Mouse (Mus musculus) lung, embryonic 15.5 days (tissue): ENCODE results near the gene Gtf2f2. TPM values are rescaled to one million over a fixed set of nuclear protein-coding genes. Genes with fewer than 3 reads are reported as not detected.

Experiments used
- ATAC-seq: fragments of 200-750 bp; cut with Nextera tagmentation; 2 replicates; pipeline ENCODE4 v1.8.0; 2017; ENCODE audit warnings: moderate number of reproducible peaks, borderline replicate concordance; ENCODE audit not compliant: low FRiP score, low TSS enrichment; ENCODE audit errors: extremely low read depth
- H3K27ac ChIP-seq: fragments of 300-500 bp; sonication (generic); 2 replicates; pipeline ENCODE4 v1.5.1; 2015; ENCODE audit warnings: moderate library complexity, mild to moderate bottlenecking, inconsistent platforms
- H3K27me3 ChIP-seq: fragments of 300-500 bp; sonication (generic); 2 replicates; pipeline ENCODE4 v1.6.1; 2015; ENCODE audit warnings: inconsistent platforms
- H3K36me3 ChIP-seq: fragments of 300-500 bp; sonication (generic); 2 replicates; pipeline ENCODE4 v1.6.1; 2015; ENCODE audit warnings: inconsistent platforms
- H3K4me1 ChIP-seq: fragments of 300-500 bp; sonication (generic); 2 replicates; pipeline ENCODE4 v1.6.1; 2015; ENCODE audit warnings: inconsistent platforms
- H3K4me2 ChIP-seq: fragments of 300-500 bp; sonication (generic); 2 replicates; pipeline ENCODE4 v1.6.1; 2015; ENCODE audit warnings: inconsistent platforms, mild to moderate bottlenecking, moderate library complexity
- H3K4me3 ChIP-seq: fragments of 300-500 bp; sonication (generic); 2 replicates; pipeline ENCODE4 v1.5.1; 2015; ENCODE audit warnings: mild to moderate bottlenecking, inconsistent platforms
- H3K9ac ChIP-seq: fragments of 300-500 bp; sonication (generic); 2 replicates; pipeline ENCODE4 v1.6.1; 2015; ENCODE audit warnings: inconsistent platforms
- H3K9me3 ChIP-seq: fragments of 300-500 bp; sonication (generic); 2 replicates; pipeline ENCODE4 v1.6.1; 2016; ENCODE audit warnings: inconsistent platforms
- WGBS: fragments of 180-500 bp; shearing (Covaris S2); methylation state at CpG from one replicate; pipeline ENCODE4 v1.1.7; 2015; 5-methylcytosine and 5-hydroxymethylcytosine counted together
- polyA plus RNA-seq: library from polyadenylated mRNA; unstranded; fragments of >200 nt; fragmentation: Nextera tagmentation; extraction: Ambion mirVana; gene quantifications from 2 replicates; pipeline ENCODE4 v1.2.1, GENCODE M21; 2015

The Gtf2f2 gene
- polyA plus RNA-seq, 1 experiment from 2014 or later, result 30.8 TPM

DNA sequence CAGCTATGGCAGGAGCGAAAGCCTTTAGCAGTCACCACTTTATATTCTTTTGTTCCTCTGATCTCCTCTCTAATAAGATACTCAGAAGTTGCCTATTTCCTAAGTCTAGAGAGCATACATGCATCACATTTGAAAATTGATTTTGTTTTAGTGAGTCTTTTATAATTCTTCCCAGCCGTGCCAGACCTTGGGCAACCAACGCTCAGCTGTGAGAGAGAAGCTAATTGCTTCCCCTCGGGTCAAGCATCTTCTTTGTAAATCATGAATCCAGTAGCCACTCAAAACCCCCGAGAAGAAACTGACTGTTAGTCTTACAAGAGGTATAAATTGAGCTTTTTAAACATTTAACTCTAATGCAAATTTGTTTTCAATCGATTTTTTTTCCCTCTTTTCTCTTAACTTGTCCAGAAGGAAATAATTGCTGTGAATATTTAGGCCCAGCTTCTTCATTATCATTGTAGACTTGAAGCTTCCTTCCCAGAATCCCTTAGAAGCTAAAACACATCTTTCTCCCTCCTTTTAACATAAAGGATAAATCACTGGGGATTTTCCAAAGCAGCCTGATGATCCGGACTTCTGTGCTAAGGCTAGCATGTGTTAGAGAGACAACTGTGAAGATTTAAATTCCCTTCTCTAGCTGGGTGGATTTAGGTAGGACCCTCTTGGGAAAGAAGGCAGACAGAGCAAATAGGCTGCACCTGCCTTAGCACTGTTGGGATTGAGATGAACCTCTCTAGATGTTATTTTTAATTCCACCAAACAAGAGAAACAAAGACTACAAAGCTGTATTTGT lies 10.5 kb upstream of the Gtf2f2 start:
- Histone ChIP-seq H3K36me3 (no peaks in the 10 kb centered on the region), H3K4me3 (no peak overlapping the region), H3K9ac (no peak overlapping the region), H3K27me3 (no peaks in the 10 kb centered on the region), H3K9me3 (no peaks in the 10 kb centered on the region), H3K27ac (no peak overlapping the region), H3K4me2 (no peak overlapping the region), H3K4me1 (no peaks in the 10 kb centered on the region)
- no peak for ATAC-seq
- 64% methylated on average over 7 of the region's 7 CpGs for WGBS

DNA sequence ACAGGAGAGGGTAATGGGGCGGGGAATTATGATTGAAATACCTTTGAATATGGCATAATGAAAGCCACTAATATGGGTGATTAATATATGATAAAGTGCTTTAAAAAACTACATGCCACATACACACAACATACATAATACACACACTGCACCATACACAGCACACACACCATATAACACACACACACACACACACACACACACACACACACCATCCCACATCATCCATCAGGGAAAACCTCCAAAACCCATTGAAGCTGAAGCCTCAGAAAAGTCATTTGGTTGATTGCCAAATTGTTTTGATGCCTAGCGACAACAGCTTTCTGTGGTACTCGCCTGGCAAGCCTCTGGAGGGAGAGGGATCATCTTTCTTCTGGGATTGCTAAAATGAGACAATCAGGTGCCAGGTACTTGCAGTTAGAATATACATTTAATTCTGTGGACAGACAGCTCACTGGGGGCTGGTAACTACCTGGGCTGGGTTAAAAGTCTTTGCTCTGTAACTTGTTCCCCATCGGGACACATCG lies 9.7 kb upstream of the Gtf2f2 start:
- no peak for ATAC-seq
- Histone ChIP-seq H3K9me3 (no peaks in the 10 kb centered on the region), H3K4me1 (no peaks in the 10 kb centered on the region), H3K27me3 (no peaks in the 10 kb centered on the region), H3K9ac (no peak overlapping the region), H3K4me2 (no peak overlapping the region), H3K4me3 (no peak overlapping the region), H3K36me3 (no peaks in the 10 kb centered on the region), H3K27ac (no peak overlapping the region)
- 82% methylated on average over 5 of the region's 5 CpGs for WGBS

DNA sequence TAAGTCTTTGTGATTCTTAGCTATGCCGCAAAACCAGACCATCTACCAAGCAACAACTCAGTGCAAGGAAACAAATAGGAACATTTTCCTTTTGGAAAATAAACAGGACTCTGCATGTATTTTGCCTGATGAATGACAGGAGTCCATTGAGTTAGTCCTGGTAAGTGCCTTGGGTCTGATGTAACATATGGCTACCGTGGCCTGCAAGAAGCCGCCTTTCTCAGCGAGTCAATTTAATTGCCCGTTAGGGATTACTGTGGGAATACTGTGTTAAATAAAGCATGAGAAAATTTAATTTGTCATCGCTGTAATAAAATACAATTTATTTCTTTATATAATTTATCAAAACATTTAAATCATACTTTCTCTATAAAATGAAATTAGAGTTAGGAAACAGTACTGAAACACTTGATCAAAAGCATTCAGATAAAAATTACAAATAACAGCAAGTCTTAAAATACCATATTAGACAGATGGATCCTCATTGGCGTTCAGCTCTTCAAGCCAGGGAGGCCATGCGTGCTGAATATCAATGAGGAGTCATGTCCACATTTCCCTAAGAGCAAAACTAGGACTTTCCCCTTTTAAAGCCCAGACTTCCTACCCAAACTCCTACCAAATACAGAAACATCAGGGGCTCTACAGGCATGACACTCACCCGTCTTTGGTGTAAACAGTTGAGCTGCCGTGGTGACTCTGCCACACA lies 7.3 kb upstream of the Gtf2f2 start:
- no peak overlapping the region for H3K4me2 ChIP-seq
- no peaks in the 10 kb centered on the region for H3K9me3 ChIP-seq
- no peak overlapping the region for H3K9ac ChIP-seq
- H3K27me3 ChIP-seq, result no peaks in the 10 kb centered on the region
- no peaks in the 10 kb centered on the region for H3K36me3 ChIP-seq
- no peak overlapping the region for H3K27ac ChIP-seq
- 78% methylated on average over 10 of the region's 10 CpGs for WGBS
- H3K4me1 ChIP-seq, result no peaks in the 10 kb centered on the region
- no peak for ATAC-seq
- H3K4me3 ChIP-seq, result no peak overlapping the region

DNA sequence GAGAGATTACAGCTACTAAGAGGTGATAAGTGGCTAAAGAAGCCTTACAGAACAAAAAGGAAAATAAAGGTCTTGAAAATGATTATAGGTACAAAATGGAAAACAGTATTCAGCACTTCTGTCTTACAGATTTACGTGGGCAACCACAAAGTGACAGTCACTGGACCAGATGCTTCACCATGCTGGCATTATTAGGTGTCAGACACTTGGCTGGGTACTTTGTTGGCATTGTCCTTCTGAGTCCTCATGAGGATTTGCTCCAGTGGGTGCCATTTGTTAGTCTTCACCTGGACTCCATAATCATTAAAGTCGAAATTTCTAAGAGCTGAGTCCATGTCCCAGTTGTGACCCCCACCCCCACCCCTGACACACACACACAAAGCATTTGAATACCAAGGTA lies 3.7 kb upstream of the Gtf2f2 start:
- Histone ChIP-seq H3K4me2 (no peak overlapping the region), H3K9me3 (no peaks in the 10 kb centered on the region), H3K9ac (no peak overlapping the region), H3K36me3 (no peaks in the 10 kb centered on the region), H3K4me1 (peaks cover 9% of the 10 kb centered on the region), H3K27me3 (no peaks in the 10 kb centered on the region), H3K27ac (no peak overlapping the region), H3K4me3 (no peak overlapping the region)
- WGBS, result 43% methylated on average over 2 of the region's 2 CpGs
- ATAC-seq, result no peak

DNA sequence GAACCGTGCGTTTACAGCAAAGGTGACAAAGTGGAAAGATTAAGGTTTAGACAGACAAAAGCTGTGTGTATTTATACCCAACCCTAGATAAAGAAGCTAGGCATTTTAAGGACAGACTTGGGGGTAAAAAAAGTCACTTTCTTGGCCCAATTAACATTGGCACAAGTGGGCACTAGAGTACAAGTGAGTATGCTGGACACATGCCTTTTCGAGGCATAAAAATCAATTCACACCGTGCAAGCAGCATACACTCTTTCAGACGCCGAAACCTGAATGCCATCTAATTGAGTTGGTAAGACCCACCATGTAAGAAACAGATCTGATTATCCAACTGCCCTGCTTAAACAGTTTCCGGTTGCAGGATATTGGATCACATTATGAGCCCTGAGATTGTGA lies 395 bp upstream of the Gtf2f2 start:
- ATAC-seq, result peak; percentile 9; the same call in 1 of the 2 replicates
- Histone ChIP-seq H3K4me2 (peak overlapping the region; percentile 65), H3K9ac (peak overlapping the region; percentile 74; the same call in 1 of the 2 replicates)

DNA sequence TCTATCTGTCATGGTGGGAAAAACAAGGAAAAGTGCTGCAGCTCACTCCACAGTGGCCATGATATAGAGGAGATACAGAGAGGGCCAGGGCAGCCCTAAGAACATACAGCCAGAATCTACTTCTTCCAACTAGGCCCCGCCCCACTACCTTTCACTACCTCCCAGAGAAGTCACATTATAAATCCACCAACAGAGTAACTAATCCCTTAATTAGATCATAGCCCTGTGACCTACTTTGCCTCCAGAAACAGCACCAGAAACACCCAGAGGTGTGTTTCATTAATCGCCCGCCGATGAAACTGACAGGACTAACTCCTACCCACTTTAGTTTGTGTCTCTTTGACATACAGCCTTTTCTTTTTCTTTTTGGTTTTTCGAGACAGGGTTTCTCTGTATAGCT lies 1.5 kb downstream of the Gtf2f2 start:
- Histone ChIP-seq H3K4me3 (peak overlapping the region; percentile 66; the same call in 1 of the 2 replicates), H3K9me3 (no peaks in the 10 kb centered on the region), H3K27me3 (no peaks in the 10 kb centered on the region), H3K27ac (no peak overlapping the region), H3K4me1 (peaks cover 17% of the 10 kb centered on the region), H3K36me3 (0 out of 2 replicates have a peak, but pooled peaks cover 2% of the 10 kb centered on the region), H3K9ac (no peak overlapping the region), H3K4me2 (peak overlapping the region; percentile 65)
- no peak for ATAC-seq
- 86% methylated on average over 5 of the region's 5 CpGs for WGBS

More for the DNA sequence above, 395 bp upstream of the Gtf2f2 start:
- WGBS, result 30% methylated on average over 7 of the region's 7 CpGs
- Histone ChIP-seq H3K4me1 (peaks cover 17% of the 10 kb centered on the region), H3K27me3 (no peaks in the 10 kb centered on the region), H3K9me3 (no peaks in the 10 kb centered on the region), H3K4me3 (peak overlapping the region; percentile 66), H3K36me3 (0 out of 2 replicates have a peak, but pooled peaks cover 2% of the 10 kb centered on the region), H3K27ac (no peak overlapping the region)

DNA sequence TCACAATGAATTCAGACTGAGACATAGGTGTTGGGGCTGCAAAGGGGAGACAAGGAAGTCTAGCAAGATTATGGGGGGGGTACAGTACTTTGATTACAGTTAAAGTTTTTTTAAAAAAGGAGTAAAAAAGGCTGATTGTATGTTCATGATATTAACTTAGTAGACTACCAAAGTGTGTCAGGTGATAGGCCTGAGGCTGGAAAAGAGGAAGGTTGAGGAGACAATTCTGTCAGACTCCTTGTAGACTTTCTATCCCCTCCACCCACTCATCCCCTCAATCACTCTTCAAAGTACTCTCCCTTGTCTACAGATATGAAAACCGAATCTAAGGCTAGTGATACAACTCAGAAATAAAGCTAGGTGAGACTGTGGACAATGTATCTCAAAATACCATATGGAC lies 2.5 kb downstream of the Gtf2f2 start:
- no peak overlapping the region for H3K9ac ChIP-seq
- 100% methylated on average over 1 of the region's 1 CpGs for WGBS
- H3K4me1 ChIP-seq, result peaks cover 17% of the 10 kb centered on the region
- no peak overlapping the region for H3K4me3 ChIP-seq
- 0 out of 2 replicates have a peak, but pooled peaks cover 2% of the 10 kb centered on the region for H3K36me3 ChIP-seq
- no peak overlapping the region for H3K27ac ChIP-seq
- no peak for ATAC-seq
- H3K27me3 ChIP-seq, result no peaks in the 10 kb centered on the region
- no peak overlapping the region for H3K4me2 ChIP-seq
- no peaks in the 10 kb centered on the region for H3K9me3 ChIP-seq

DNA sequence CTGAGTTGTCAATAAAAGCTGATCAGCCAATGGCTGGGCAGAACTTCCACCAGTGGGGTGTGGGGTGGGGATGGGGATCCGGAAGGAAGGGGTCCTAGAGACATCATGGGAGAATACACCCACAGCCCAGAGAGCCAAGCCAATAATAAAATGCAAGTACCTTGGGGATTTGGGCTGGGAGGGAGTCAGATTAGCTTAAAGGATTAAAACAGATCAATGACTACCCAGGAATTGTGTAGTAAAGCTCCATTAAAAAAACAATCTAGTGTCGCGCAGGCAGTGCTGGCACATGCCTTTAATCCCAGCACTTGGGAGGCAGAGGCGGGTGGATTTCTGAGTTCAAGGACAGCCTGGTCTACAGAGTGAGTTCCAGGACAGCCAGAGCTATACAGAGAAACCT lies 5.7 kb downstream of the Gtf2f2 start:
- Histone ChIP-seq H3K9me3 (no peaks in the 10 kb centered on the region), H3K36me3 (0 out of 2 replicates have a peak, but pooled peaks cover 2% of the 10 kb centered on the region), H3K27ac (no peak overlapping the region), H3K4me3 (no peak overlapping the region), H3K4me1 (peaks cover 14% of the 10 kb centered on the region), H3K9ac (no peak overlapping the region), H3K4me2 (no peak overlapping the region), H3K27me3 (no peaks in the 10 kb centered on the region)
- ATAC-seq, result no peak
- 96% methylated on average over 4 of the region's 4 CpGs for WGBS

DNA sequence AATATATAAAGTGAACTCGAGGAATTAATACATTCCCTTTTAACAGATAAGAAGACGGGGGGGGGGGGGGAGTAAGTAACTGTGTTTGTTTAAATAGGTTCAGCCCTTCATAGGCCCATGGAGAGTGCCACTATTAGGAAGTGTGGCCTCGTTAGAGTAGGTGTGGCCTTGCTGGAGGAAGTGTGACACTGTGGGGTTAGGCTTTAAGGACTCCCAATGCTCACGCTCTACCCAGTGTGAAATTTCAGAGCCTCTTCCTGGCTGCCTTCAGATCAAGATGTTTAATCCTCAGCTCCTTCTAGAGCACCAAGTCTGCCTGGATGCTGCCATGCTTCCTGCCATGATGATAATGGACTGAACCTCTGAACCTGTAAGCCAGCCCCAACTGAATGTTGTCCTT lies 8.9 kb downstream of the Gtf2f2 start:
- Histone ChIP-seq H3K4me3 (no peak overlapping the region), H3K9ac (no peak overlapping the region), H3K4me2 (no peak overlapping the region), H3K9me3 (no peaks in the 10 kb centered on the region), H3K27me3 (no peaks in the 10 kb centered on the region), H3K27ac (no peak overlapping the region), H3K36me3 (0 out of 2 replicates have a peak, but pooled peaks cover 2% of the 10 kb centered on the region), H3K4me1 (no peaks in the 10 kb centered on the region)
- 65% methylated on average over 4 of the region's 4 CpGs for WGBS
- ATAC-seq, result no peak

DNA sequence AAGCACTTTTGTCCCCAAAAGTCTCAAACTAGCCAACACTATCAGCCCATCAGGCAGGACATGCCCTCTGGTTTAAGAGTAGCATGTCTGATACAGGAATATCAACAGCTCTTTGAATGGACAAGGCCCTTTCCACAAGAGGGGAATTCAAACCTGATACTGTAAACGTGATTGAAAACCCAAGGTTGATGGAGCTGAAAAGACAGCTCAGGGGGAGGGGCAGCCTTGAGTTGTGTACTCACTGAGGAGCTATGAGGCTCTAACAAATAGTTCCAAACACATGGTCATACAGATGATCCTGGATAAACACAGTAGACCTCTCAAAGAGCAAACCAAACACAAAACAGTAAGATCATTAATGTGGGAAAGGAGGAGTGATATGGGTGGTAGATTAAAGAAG lies 12.6 kb downstream of the Gtf2f2 start:
- no peak overlapping the region for H3K4me2 ChIP-seq
- H3K27ac ChIP-seq, result no peak overlapping the region
- no peak overlapping the region for H3K4me3 ChIP-seq
- 38% methylated on average over 1 of the region's 1 CpGs for WGBS
- no peak for ATAC-seq
- H3K36me3 ChIP-seq, result peaks cover 3% of the 10 kb centered on the region; the same call in 1 of the 2 replicates
- no peaks in the 10 kb centered on the region for H3K9me3 ChIP-seq
- H3K27me3 ChIP-seq, result no peaks in the 10 kb centered on the region
- no peak overlapping the region for H3K9ac ChIP-seq
- H3K4me1 ChIP-seq, result no peaks in the 10 kb centered on the region

DNA sequence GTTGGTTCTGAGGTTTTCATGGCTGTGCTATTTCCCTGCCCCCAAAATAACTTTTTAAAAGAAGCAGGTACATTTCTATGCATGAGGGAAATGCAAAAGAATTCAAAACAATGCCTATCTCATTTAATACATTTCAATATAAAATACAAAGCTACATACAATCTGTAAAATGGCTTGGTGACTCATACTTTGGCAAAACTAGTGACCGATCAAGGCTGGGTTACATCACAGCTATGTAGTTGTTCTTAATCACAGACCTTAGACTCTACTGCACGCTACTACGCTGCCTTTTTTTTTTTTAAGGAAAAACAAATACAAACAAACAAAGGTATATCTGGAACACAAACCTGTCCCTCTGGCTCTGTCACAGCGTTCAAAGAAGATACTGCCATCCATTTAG lies 18.3 kb downstream of the Gtf2f2 start:
- Histone ChIP-seq H3K27me3 (no peaks in the 10 kb centered on the region), H3K27ac (no peak overlapping the region), H3K4me3 (no peak overlapping the region), H3K9me3 (no peaks in the 10 kb centered on the region), H3K36me3 (peaks cover 3% of the 10 kb centered on the region), H3K9ac (no peak overlapping the region), H3K4me1 (no peaks in the 10 kb centered on the region), H3K4me2 (no peak overlapping the region)
- 88% methylated on average over 4 of the region's 4 CpGs for WGBS
- no peak for ATAC-seq

DNA sequence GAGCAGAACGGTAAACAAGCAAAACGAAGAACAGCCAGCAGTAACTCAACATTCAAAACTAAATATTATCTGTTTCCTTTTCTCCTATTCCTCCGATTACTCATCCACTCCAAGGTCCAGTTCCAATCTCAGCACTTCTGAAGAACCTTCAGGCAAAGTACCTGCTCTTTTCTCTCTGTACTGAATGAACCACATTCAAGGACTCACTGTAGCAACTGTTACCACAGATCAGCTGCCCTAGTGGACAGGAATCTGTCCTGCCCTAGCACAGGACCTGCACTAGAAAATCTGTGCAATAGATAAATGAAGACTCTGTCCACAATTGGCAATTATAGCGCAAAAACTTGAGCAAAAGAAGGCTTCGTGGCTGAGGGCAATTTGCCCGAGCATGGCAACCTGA lies 19.7 kb downstream of the Gtf2f2 start:
- no peak overlapping the region for H3K4me3 ChIP-seq
- peaks cover 3% of the 10 kb centered on the region for H3K36me3 ChIP-seq
- WGBS, result 83% methylated on average over 6 of the region's 6 CpGs
- H3K27ac ChIP-seq, result no peak overlapping the region
- no peaks in the 10 kb centered on the region for H3K27me3 ChIP-seq
- no peaks in the 10 kb centered on the region for H3K9me3 ChIP-seq
- no peak overlapping the region for H3K4me2 ChIP-seq
- no peak for ATAC-seq
- H3K9ac ChIP-seq, result no peak overlapping the region
- H3K4me1 ChIP-seq, result no peaks in the 10 kb centered on the region
